Mouse (Mus musculus): ENCODE results near the gene Gm609. TPM values are rescaled to one million over a fixed set of nuclear protein-coding genes. Genes with fewer than 3 reads are reported as not detected.
A peak's percentile ranks its signal among the peaks of the same experiment; 100 is the strongest.
"Not testable (repeated sequence)": the region's sequence is repeated elsewhere in the genome, so short reads cannot be mapped to it uniquely, and the experiment has no call there.

Gene Gm609
- not detected in 2 replicates for polyA plus RNA-seq (2015; fragmentation: Nextera tagmentation; extraction: Ambion mirVana)

- Histone ChIP-seq H3K4me3 (replicated peaks) (no peak within 1 kb of the TSS), H3K27me3 (no peaks in the 10 kb centered on the region), H3K36me3 (no peaks in the 10 kb centered on the region), H3K27ac (no peak within 1 kb of the TSS), H3K9ac (replicated peaks) (no peak within 1 kb of the TSS), H3K9me3 (no peaks in the 10 kb centered on the region), H3K4me1 (replicated peaks) (no peaks in the 10 kb centered on the region), H3K4me2 (replicated peaks) (no peak within 1 kb of the TSS)
- WGBS = 87% methylated on average over 5 of the region's 5 CpGs
- ATAC-seq = no peak
Measured at GRCm38 (mm10) chr16:45492927-45493326, at the start of gene Gm609. Gene Gm609, minus strand, starts transcription at chr16:45492969.

- Histone ChIP-seq H3K9me3 (no peaks in the 10 kb centered on the region), H3K9ac (replicated peaks) (no peak overlapping the region), H3K4me3 (replicated peaks) (no peak overlapping the region), H3K4me1 (replicated peaks) (no peaks in the 10 kb centered on the region), H3K27ac (no peak overlapping the region), H3K36me3 (no peaks in the 10 kb centered on the region), H3K4me2 (replicated peaks) (no peak overlapping the region), H3K27me3 (no peaks in the 10 kb centered on the region)
- no peak for ATAC-seq
Measured at GRCm38 (mm10) chr16:45542108-45542507, 49.3 kb upstream of the Gm609 start.

DNA sequence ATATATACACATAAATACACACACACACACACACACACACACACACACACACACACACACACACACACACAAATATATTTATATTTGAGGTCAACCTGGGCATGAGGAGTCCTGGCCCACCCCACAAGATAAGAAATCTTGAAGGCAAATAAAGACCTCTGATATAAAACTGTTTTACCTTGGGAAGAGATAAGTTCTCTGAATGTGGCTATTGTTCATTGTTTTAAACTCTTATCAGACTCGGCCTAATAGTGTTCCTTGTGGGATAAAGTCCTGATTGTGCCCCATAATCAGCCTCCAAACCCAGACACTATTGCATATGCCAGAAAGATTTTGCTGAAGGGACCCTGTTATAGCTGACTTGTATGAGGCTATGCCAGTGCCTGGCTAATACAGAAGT, 45.6 kb upstream of the Gm609 start:
- WGBS = 71% methylated on average over 1 of the region's 1 CpGs
- H3K4me1 ChIP-seq (replicated peaks); H3K9me3 ChIP-seq; H3K27me3 ChIP-seq; H3K36me3 ChIP-seq; ATAC-seq; H3K4me3 ChIP-seq (replicated peaks); H3K4me2 ChIP-seq (replicated peaks); H3K27ac ChIP-seq; H3K9ac ChIP-seq (replicated peaks): not testable (repeated sequence)

DNA sequence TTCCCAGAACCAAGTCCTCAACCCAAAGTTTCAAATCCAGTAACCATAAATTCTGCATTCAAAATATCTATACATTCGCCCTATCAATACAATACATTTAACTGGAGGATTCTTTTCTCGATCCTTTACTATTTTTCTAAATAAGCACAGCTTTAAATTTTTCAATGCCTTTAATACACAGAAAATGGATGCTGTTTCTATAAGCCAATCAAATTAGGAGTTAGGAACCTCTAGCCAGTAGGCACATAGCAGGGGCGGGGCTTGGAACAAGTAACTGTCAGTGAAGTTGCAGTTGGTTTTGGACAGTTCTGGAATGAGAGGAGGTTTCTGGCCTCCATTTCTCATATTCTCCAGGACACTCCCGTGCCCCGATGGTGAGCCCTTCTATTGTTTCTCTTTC, 42.2 kb upstream of the Gm609 start, which contains the start of gene Slc9c1:
Gene Slc9c1, plus strand, starts transcription at position 301 of the 400 bp plus-strand sequence.
- Histone ChIP-seq H3K27me3 (no peaks in the 10 kb centered on the region), H3K4me2 (replicated peaks) (no peak within 1 kb of the TSS), H3K4me1 (replicated peaks) (no peaks in the 10 kb centered on the region), H3K27ac (no peak within 1 kb of the TSS), H3K36me3 (no peaks in the 10 kb centered on the region), H3K9me3 (no peaks in the 10 kb centered on the region), H3K4me3 (replicated peaks) (no peak within 1 kb of the TSS), H3K9ac (replicated peaks) (no peak within 1 kb of the TSS)
- ATAC-seq = no peak
- 91% methylated on average over 5 of the region's 5 CpGs for WGBS

DNA sequence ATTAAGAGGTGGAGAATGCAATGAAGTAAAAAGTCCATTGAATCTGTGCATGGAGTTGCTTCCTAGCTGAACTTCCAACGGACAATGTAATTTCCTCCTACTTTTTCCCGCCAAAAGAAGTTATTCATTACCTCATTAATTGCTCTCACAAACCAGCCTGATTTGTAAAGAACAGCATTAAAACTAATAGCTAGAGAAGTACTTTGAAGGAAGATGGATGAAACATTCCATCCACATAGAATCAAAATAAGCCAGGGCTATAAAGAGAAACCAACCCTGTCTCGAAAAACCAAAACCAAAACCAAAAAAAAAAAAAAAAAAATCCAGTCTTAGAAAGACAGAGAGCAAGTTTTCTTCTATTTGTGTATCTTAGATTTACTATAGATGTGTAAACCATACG, 39.2 kb upstream of the Gm609 start, which contains the start of gene Gm17783:
Gene Gm17783, minus strand, starts transcription at position 101 of the 400 bp plus-strand sequence.
- Histone ChIP-seq H3K9ac (replicated peaks) (no peak within 1 kb of the TSS), H3K4me2 (replicated peaks) (no peak within 1 kb of the TSS), H3K27me3 (no peaks in the 10 kb centered on the region), H3K36me3 (no peaks in the 10 kb centered on the region), H3K4me1 (replicated peaks) (no peaks in the 10 kb centered on the region), H3K4me3 (replicated peaks) (no peak within 1 kb of the TSS), H3K9me3 (no peaks in the 10 kb centered on the region), H3K27ac (no peak within 1 kb of the TSS)
- 91% methylated on average over 4 of the region's 4 CpGs for WGBS
- no peak for ATAC-seq

DNA sequence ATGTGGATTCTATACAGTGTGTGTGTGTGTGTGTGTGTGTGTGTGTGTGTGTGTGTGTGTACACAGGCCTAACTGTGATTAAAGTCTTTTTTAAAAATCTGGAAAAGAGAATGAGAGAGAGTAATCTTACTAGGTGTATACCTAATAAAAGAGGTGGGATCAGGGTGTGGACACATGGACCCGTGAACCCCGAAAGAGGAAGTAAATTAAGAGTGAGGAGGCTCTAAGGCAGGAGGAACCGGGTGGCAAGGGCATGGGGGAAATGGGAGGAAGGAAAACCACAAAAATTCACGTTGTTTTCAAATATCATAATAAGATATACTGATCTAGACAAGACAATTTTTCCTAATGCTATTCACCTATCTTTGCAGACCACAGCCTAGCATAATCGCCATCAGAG, 32.8 kb upstream of the Gm609 start:
- Histone ChIP-seq H3K4me1 (replicated peaks) (no peaks in the 10 kb centered on the region), H3K36me3 (no peaks in the 10 kb centered on the region), H3K27me3 (no peaks in the 10 kb centered on the region), H3K9me3 (no peaks in the 10 kb centered on the region), H3K4me3 (replicated peaks) (no peak overlapping the region), H3K4me2 (replicated peaks) (no peak overlapping the region), H3K27ac (no peak overlapping the region), H3K9ac (replicated peaks) (no peak overlapping the region)
- 85% methylated on average over 5 of the region's 5 CpGs for WGBS
- ATAC-seq = no peak

DNA sequence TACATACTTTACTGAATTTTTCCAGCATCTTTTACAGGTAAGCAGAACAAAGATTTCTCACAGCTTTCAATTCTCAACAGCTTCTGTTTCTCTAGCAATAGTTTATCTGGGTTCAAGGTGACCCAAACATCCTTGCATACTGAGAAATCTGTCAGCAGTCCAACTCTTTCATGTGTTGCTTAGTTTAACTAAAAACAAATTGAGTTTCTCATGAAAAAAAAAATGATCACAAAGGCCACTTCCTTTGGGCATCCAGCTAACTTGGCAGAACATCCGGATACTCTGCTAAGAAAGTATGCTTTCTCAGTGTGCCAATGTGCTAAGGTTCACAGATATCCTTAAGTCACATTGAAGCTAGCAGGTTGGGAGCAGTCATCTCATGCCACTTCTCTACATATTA, 2.6 kb upstream of the Gm609 start:
- H3K9ac ChIP-seq (replicated peaks) = no peak overlapping the region
- no peak overlapping the region for H3K4me3 ChIP-seq (replicated peaks)
- H3K27ac ChIP-seq = no peak overlapping the region
- H3K36me3 ChIP-seq = no peaks in the 10 kb centered on the region
- no peaks in the 10 kb centered on the region for H3K9me3 ChIP-seq
- ATAC-seq = no peak
- WGBS = 78% methylated on average over 1 of the region's 1 CpGs
- H3K4me1 ChIP-seq (replicated peaks) = no peaks in the 10 kb centered on the region
- no peaks in the 10 kb centered on the region for H3K27me3 ChIP-seq
- no peak overlapping the region for H3K4me2 ChIP-seq (replicated peaks)

GRCm38 (mm10) chr16:45476991-45477390, 15.8 kb downstream of the Gm609 start:
- no peak overlapping the region for H3K4me2 ChIP-seq (replicated peaks)
- H3K27ac ChIP-seq = no peak overlapping the region
- no peak for ATAC-seq
- H3K4me3 ChIP-seq (replicated peaks) = no peak overlapping the region
- no peaks in the 10 kb centered on the region for H3K4me1 ChIP-seq (replicated peaks)
- H3K27me3 ChIP-seq = no peaks in the 10 kb centered on the region
- H3K36me3 ChIP-seq = no peaks in the 10 kb centered on the region
- no peaks in the 10 kb centered on the region for H3K9me3 ChIP-seq
- H3K9ac ChIP-seq (replicated peaks) = no peak overlapping the region

- WGBS = 81% methylated on average over 3 of the region's 3 CpGs
- not testable (repeated sequence) for H3K4me1 ChIP-seq (replicated peaks); ATAC-seq; H3K36me3 ChIP-seq; H3K4me2 ChIP-seq (replicated peaks); H3K27ac ChIP-seq; H3K4me3 ChIP-seq (replicated peaks); H3K9ac ChIP-seq (replicated peaks); H3K9me3 ChIP-seq; H3K27me3 ChIP-seq
Measured at GRCm38 (mm10) chr16:45471836-45472235, 20.9 kb downstream of the Gm609 start.

DNA sequence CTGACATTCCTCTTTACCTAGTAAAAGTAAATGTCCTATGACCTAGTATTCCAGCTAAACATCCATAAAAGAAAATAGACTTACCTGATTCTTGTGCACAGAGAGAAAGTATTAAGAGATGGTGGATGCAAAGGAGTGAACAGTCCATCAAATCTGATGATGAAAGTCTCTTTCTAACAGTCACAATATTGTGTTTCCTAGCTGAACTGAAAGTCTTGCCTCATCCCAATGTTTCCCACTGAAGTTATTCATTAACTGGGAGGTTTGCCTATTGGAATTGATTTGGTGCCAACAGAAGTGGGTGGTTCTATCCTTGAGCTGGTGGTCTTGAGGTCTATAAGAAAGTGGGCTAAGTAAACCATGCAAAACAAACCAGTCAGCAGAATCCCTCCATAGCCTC, 38.0 kb downstream of the Gm609 start:
- Histone ChIP-seq H3K9me3 (no peaks in the 10 kb centered on the region), H3K27me3 (no peaks in the 10 kb centered on the region), H3K4me3 (replicated peaks) (no peak overlapping the region), H3K4me1 (replicated peaks) (no peaks in the 10 kb centered on the region), H3K9ac (replicated peaks) (no peak overlapping the region), H3K27ac (no peak overlapping the region), H3K36me3 (no peaks in the 10 kb centered on the region), H3K4me2 (replicated peaks) (no peak overlapping the region)
- no peak for ATAC-seq

GRCm38 (mm10) chr16:45437230-45437739, 55.5 kb downstream of the Gm609 start:
- 100% methylated on average over 1 of the region's 1 CpGs for WGBS
- Histone ChIP-seq H3K4me1 (replicated peaks) (no peaks in the 10 kb centered on the region), H3K27me3 (no peaks in the 10 kb centered on the region), H3K4me2 (replicated peaks) (no peak overlapping the region), H3K9me3 (no peaks in the 10 kb centered on the region), H3K36me3 (no peaks in the 10 kb centered on the region), H3K4me3 (replicated peaks) (no peak overlapping the region), H3K27ac (no peak overlapping the region), H3K9ac (replicated peaks) (no peak overlapping the region)
- peak; percentile 37; the same call in 1 of the 2 replicates for ATAC-seq

DNA sequence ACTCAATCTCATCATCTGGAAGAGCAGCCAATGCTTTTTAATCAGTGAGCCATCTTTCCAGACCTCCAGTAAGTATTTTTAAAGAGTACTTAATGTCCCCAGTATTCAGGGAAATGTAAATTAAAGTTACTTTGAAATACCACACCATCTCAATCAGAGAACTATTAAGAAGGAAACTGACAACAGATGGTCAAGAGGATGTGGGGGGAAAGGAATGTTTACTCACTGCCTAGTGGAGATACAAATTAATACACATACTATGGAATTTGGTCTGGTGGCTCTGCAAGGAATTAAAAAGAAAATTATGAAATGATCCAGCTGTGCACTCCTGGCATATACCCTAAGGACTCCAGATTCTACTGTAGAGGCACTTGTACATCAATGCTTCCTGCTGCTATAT, 57.2 kb downstream of the Gm609 start:
- H3K36me3 ChIP-seq = no peaks in the 10 kb centered on the region
- no peak overlapping the region for H3K4me3 ChIP-seq (replicated peaks)
- no peaks in the 10 kb centered on the region for H3K9me3 ChIP-seq
- no peak overlapping the region for H3K4me2 ChIP-seq (replicated peaks)
- no peak for ATAC-seq
- H3K27ac ChIP-seq = no peak overlapping the region
- H3K9ac ChIP-seq (replicated peaks) = no peak overlapping the region
- no peaks in the 10 kb centered on the region for H3K27me3 ChIP-seq
- no peaks in the 10 kb centered on the region for H3K4me1 ChIP-seq (replicated peaks)

DNA sequence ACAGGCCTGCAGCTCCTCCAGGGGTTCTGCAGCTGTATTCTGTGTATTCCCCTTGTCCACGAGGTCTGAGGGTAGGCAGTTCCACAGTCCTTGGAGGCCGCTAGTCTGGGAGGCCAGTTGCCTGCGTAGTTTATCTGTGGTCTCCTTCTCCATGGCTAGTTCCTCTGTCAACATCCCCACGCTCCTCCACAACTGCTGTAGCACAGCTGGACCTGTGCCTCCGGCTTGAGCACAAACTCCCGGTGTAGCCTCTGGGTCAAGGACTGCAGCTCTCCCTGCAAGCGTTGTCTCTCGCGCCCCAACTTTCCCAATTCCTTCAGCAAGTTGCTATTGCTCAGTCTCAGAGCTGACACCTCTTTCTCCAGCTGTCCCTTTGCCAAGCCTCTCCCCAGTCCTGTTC, 65.1 kb downstream of the Gm609 start:
- no peaks in the 10 kb centered on the region for H3K27me3 ChIP-seq
- 95% methylated on average over 9 of the region's 9 CpGs for WGBS
- H3K9me3 ChIP-seq = no peaks in the 10 kb centered on the region
- ATAC-seq = no peak
- no peak overlapping the region for H3K4me2 ChIP-seq (replicated peaks)
- H3K4me1 ChIP-seq (replicated peaks) = no peaks in the 10 kb centered on the region
- H3K9ac ChIP-seq (replicated peaks) = no peak overlapping the region
- H3K27ac ChIP-seq = no peak overlapping the region
- H3K36me3 ChIP-seq = no peaks in the 10 kb centered on the region
- H3K4me3 ChIP-seq (replicated peaks) = no peak overlapping the region
